Mouse (Mus musculus) kidney, adult 2 months (tissue): ENCODE data around the gene Dnajc21. TPM values are rescaled to one million over a fixed set of nuclear protein-coding genes. Genes with fewer than 3 reads are reported as not detected.
"Not testable (repeated sequence)": the region's sequence is repeated elsewhere in the genome, so short reads cannot be mapped to it uniquely, and the experiment has no call there.

ENCODE experiments used
- DNase-seq: peaks from one replicate; pipeline ENCODE4 v3.0.0; 2021
- H3K27ac ChIP-seq: fragments of 200-500 bp; 2 replicates; pipeline ENCODE4 v1.5.1; 2012; ENCODE audit warnings: low read depth, low read length, control low read depth, inconsistent platforms; ENCODE audit not compliant: insufficient read depth
- H3K27me3 ChIP-seq: fragments of 200-500 bp; replicated peaks from 2 replicates; pipeline ENCODE4 v1.6.1; 2012; ENCODE audit warnings: mild to moderate bottlenecking, moderate library complexity, low read length, inconsistent platforms; ENCODE audit not compliant: control insufficient read depth, insufficient read depth
- H3K36me3 ChIP-seq: fragments of 200-500 bp; 2 replicates; pipeline ENCODE4 v1.6.1; 2012; ENCODE audit warnings: mild to moderate bottlenecking, moderate library complexity, low read length, inconsistent platforms; ENCODE audit not compliant: control insufficient read depth, insufficient read depth
- H3K4me1 ChIP-seq: fragments of 200-500 bp; 2 replicates; pipeline ENCODE4 v1.6.1; 2011; ENCODE audit warnings: low read length; ENCODE audit not compliant: control insufficient read depth, insufficient read depth
- H3K4me3 ChIP-seq: fragments of 200-500 bp; 2 replicates; pipeline ENCODE4 v1.5.1; 2011; ENCODE audit warnings: mild to moderate bottlenecking, low read depth, low read length, control low read depth; ENCODE audit not compliant: insufficient read depth
- CTCF ChIP-seq: fragments of 200-500 bp; conservative IDR thresholded peaks from 2 replicates; pipeline ENCODE4 v1.5.1; 2011; ENCODE audit warnings: low read depth, mild to moderate bottlenecking, control low read depth, low read length, moderate library complexity, mixed read lengths; ENCODE audit not compliant: insufficient read depth, insufficient read length
- POLR2A ChIP-seq: fragments of 200-500 bp; IDR thresholded peaks from one replicate; pipeline ENCODE4 v1.6.1; 2011; ENCODE audit warnings: low read depth, low read length, control low read depth
- WGBS: fragments of 180-500 bp; shearing (Covaris S2); methylation state at CpG from one replicate; pipeline ENCODE4 v1.1.7; 2018; 5-methylcytosine and 5-hydroxymethylcytosine counted together
- polyA plus RNA-seq: library from polyadenylated mRNA; depleted of rRNA; stranded (reverse); fragments of >200 nt; gene quantifications from 2 replicates; pipeline ENCODE4 v1.2.3, GENCODE M21; 2012; rRNA removed

Gene Dnajc21
- 2.4 and 3.2 TPM in 2 replicates for polyA plus RNA-seq

- H3K27ac ChIP-seq = peak within 1 kb of the TSS; percentile 11
- H3K4me3 ChIP-seq = peak within 1 kb of the TSS; percentile 56
- no peaks in the 10 kb centered on the region for H3K27me3 ChIP-seq
- peaks cover 6% of the 10 kb centered on the region; the same call in 1 of the 2 replicates for H3K4me1 ChIP-seq
- TF ChIP-seq CTCF (no peak), POLR2A (no peak)
- 4% methylated on average over 85 of the region's 87 CpGs for WGBS
- peak; percentile 93 for DNase-seq
- H3K36me3 ChIP-seq = peaks cover 3% of the 10 kb centered on the region
These were observed at the start of gene Dnajc21 for GRCm38 (mm10) chr15:10470151-10470831. Gene Dnajc21, minus strand, starts transcription at chr15:10470516.

DNA sequence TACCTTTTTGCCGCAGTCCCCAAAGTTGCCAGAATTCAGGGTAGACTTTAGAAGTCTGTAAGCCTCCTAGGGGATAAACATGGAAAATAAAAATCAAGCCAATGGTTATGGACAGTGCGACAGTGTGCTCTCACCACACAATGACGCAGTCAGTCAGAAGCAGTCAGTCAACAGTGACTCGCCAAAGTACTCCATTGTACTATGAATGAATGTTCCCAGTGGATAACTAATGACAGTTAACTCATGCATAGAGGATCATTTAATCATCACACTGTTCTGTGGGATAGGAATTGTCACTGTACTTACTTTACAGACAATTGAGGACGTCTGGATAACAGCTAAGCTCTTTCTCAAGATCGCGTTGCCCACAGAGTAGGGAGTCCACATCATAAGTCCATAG lies 44.9 kb upstream of the Dnajc21 start:
- no peaks in the 10 kb centered on the region for H3K4me1 ChIP-seq
- H3K27me3 ChIP-seq = no peaks in the 10 kb centered on the region
- no peaks in the 10 kb centered on the region for H3K36me3 ChIP-seq
- H3K27ac ChIP-seq = no peak overlapping the region
- H3K4me3 ChIP-seq = no peak overlapping the region
- WGBS = 86% methylated on average over 7 of the region's 7 CpGs
- TF ChIP-seq CTCF (no peak), POLR2A (no peak)
- DNase-seq = no peak

- WGBS = 29% methylated on average over 11 of the region's 11 CpGs
- no peak overlapping the region for H3K4me3 ChIP-seq
- TF ChIP-seq POLR2A (no peak), CTCF (no peak)
These were observed 35.8 kb upstream of the Dnajc21 start for GRCm38 (mm10) chr15:10506099-10506498.

DNA sequence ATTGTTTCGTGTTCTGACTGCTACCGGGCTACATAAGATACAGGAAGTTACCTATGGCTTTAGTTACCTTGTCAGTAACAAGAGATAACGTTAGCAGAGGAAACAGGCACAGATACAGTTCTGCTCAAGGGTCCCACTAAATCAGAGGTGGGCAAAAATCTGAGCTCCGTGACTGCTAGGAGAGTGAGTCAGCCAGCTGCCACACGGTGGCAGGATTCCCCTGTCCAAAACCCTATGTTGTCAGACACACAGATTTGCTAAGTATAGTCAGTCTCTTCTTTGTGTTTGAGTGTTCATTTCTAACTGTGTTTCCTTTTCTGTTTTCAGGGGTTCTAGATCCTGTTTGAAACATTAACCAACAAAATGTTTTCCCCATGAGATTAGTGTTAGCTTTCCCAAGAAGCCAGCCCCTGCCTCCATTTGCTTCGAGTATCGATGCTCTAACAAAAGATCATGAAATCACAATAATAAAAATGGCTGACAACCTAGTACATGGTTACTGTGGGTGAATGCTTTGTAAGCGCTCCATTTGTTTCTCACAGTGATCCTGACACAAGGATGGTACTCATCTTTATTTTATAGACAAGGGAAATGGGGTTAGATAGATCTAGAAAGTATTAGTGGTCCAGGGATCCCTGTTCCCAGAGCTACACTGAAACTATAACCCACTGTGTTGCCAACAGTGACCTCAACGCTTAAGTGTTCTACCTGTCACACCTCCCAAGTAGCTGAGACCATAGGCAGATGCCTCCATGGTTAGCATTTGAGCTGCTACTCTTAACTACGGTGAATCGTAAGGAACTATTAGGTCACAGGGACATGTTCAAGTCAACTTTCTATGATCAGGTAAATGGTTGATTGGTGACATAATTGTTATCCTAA lies 30.8 kb upstream of the Dnajc21 start:
- Histone ChIP-seq H3K4me3 (no peak overlapping the region), H3K36me3 (no peaks in the 10 kb centered on the region), H3K4me1 (no peaks in the 10 kb centered on the region), H3K27ac (no peak overlapping the region), H3K27me3 (no peaks in the 10 kb centered on the region)
- WGBS = 56% methylated on average over 11 of the region's 11 CpGs
- DNase-seq = peak; percentile 51
- TF ChIP-seq CTCF (peak; percentile 78), POLR2A (no peak)

More at GRCm38 (mm10) chr15:10506099-10506498, 35.8 kb upstream of the Dnajc21 start:
- Histone ChIP-seq H3K27ac (no peak overlapping the region), H3K27me3 (no peaks in the 10 kb centered on the region), H3K4me1 (no peaks in the 10 kb centered on the region), H3K36me3 (no peaks in the 10 kb centered on the region)
- peak; percentile 53 for DNase-seq

GRCm38 (mm10) chr15:10500035-10500434 lies 29.7 kb upstream of the Dnajc21 start:
- H3K4me3 ChIP-seq = no peak overlapping the region
- no peak overlapping the region for H3K27ac ChIP-seq
- DNase-seq = no peak
- no peaks in the 10 kb centered on the region; the same call in 1 of the 2 replicates for H3K36me3 ChIP-seq
- H3K4me1 ChIP-seq = no peaks in the 10 kb centered on the region
- 84% methylated on average over 5 of the region's 5 CpGs for WGBS
- no peaks in the 10 kb centered on the region for H3K27me3 ChIP-seq
- TF ChIP-seq POLR2A (no peak), CTCF (no peak)

DNA sequence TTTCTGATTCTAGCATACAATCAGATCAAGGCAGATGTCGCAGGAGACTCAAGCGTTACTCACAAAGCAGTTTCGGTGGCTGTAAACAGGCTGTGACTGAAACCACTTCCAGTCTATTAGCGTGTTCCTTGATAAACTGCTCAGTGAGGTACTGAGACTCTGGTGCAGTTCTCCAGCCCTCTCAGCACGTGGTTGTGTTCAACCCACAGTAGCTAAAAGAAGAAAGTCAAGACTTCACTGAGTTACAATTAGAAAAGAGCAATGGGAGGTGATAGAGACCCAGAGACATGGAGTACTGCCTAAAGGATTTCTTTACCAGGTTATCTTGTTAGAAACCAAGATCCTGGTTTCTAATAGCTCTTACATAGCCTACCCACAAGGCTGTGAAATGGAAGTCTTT lies 29.3 kb upstream of the Dnajc21 start:
- H3K4me1 ChIP-seq = no peaks in the 10 kb centered on the region
- no peak for TF ChIP-seq CTCF
- no peak for TF ChIP-seq POLR2A
- no peaks in the 10 kb centered on the region; the same call in 1 of the 2 replicates for H3K36me3 ChIP-seq
- H3K27me3 ChIP-seq = no peaks in the 10 kb centered on the region
- DNase-seq = no peak
- WGBS = 77% methylated on average over 5 of the region's 5 CpGs
- H3K27ac ChIP-seq = no peak overlapping the region
- H3K4me3 ChIP-seq = no peak overlapping the region

- WGBS = 100% methylated on average over 1 of the region's 1 CpGs
These were observed 26.4 kb upstream of the Dnajc21 start for GRCm38 (mm10) chr15:10496696-10497095.

More at GRCm38 (mm10) chr15:10496696-10497095, 26.4 kb upstream of the Dnajc21 start:
- H3K27me3 ChIP-seq, H3K4me1 ChIP-seq, H3K27ac ChIP-seq, H3K36me3 ChIP-seq, H3K4me3 ChIP-seq, DNase-seq: not testable (repeated sequence)
